Mouse (Mus musculus) hindbrain, embryonic 14.5 days (tissue): ENCODE measurements around the gene Lgalsl. TPM values are rescaled to one million over a fixed set of nuclear protein-coding genes. Genes with fewer than 3 reads are reported as not detected.

Experiments
- ATAC-seq: fragments of 200-750 bp; cut with Nextera tagmentation; 2 replicates; pipeline ENCODE4 v1.8.0; 2017; ENCODE audit warnings: moderate number of reproducible peaks, mild to moderate bottlenecking, moderate TSS enrichment, moderate library complexity; ENCODE audit not compliant: low FRiP score
- DNase-seq: peaks from one replicate; pipeline ENCODE4 v3.0.0-alpha.2; 2015; ENCODE audit warnings: low spot score
- H3K27ac ChIP-seq: fragments of 300-500 bp; sonication (generic); 2 replicates; pipeline ENCODE4 v1.5.1; 2014; ENCODE audit warnings: mild to moderate bottlenecking, moderate library complexity
- H3K27me3 ChIP-seq: fragments of 300-500 bp; sonication (generic); 2 replicates; pipeline ENCODE4 v1.6.1; 2014; ENCODE audit warnings: mild to moderate bottlenecking, low read length, mixed read lengths; ENCODE audit not compliant: control insufficient read depth, insufficient read depth
- H3K36me3 ChIP-seq: fragments of 300-500 bp; sonication (generic); replicated peaks from 2 replicates; pipeline ENCODE4 v1.6.1; 2014; ENCODE audit not compliant: control insufficient read depth, insufficient read depth
- H3K4me1 ChIP-seq: fragments of 300-500 bp; sonication (generic); replicated peaks from 2 replicates; pipeline ENCODE4 v1.6.1; 2014; ENCODE audit warnings: antibody characterized with exemption, low read length, mixed read lengths; ENCODE audit not compliant: control insufficient read depth, insufficient read depth
- H3K4me2 ChIP-seq: fragments of 300-500 bp; sonication (generic); replicated peaks from 2 replicates; pipeline ENCODE4 v1.6.1; 2014; ENCODE audit warnings: mild to moderate bottlenecking, moderate library complexity
- H3K4me3 ChIP-seq: fragments of 300-500 bp; sonication (generic); replicated peaks from 2 replicates; pipeline ENCODE4 v1.5.1; 2014; ENCODE audit warnings: mild to moderate bottlenecking, low read length
- H3K9ac ChIP-seq: fragments of 300-500 bp; sonication (generic); 2 replicates; pipeline ENCODE4 v1.6.1; 2014
- H3K9me3 ChIP-seq: fragments of 300-500 bp; sonication (generic); 2 replicates; pipeline ENCODE4 v1.6.1; 2016; ENCODE audit warnings: low read length; ENCODE audit not compliant: control insufficient read depth
- WGBS: fragments of 180-500 bp; shearing (Covaris S2); extraction: QIAGEN DNeasy Blood & Tissue Kit; methylation state at CpG from one replicate; pipeline ENCODE4 v1.1.7; 2014; 5-methylcytosine and 5-hydroxymethylcytosine counted together
- polyA plus RNA-seq: library from polyadenylated mRNA; unstranded; fragments of >200 nt; fragmentation: Nextera tagmentation; extraction: Ambion mirVana; gene quantifications from 2 replicates; pipeline ENCODE4 v1.2.1, GENCODE M21; 2014

The Lgalsl gene
- polyA plus RNA-seq, 1 experiment from 2014 or later = 62.6 TPM

DNA sequence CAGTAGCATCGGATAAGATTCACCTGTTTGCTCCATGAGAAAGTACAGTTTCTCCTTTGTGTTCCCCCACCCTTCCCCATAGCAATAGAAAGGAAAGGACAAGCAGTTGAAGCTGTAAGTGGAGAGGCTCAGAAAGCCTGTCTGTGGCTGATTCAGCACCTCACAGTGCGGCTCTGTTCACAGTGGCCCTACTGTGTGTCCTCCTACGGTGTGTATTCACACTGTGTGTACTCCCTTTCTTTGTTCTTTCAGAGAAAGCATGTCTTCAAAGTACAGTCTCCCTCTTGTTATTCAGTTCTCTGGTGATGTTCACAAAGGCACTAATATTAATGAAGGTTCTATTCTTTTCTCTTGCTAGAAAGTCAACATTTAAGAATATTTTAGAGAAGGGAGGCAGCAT is 38.2 kb downstream of the Lgalsl start:
- no peak overlapping the region for H3K9ac ChIP-seq
- no peaks in the 10 kb centered on the region for H3K9me3 ChIP-seq
- H3K4me1 ChIP-seq = no peaks in the 10 kb centered on the region
- no peak overlapping the region for H3K4me2 ChIP-seq
- H3K36me3 ChIP-seq = no peaks in the 10 kb centered on the region
- no peaks in the 10 kb centered on the region for H3K27me3 ChIP-seq
- no peak overlapping the region for H3K4me3 ChIP-seq
- H3K27ac ChIP-seq = no peak overlapping the region
- ATAC-seq (no peak), DNase-seq (no peak)
- 80% methylated on average over 3 of the region's 3 CpGs for WGBS

- no peak overlapping the region for H3K9ac ChIP-seq
- no peaks in the 10 kb centered on the region for H3K27me3 ChIP-seq
- no peaks in the 10 kb centered on the region for H3K4me1 ChIP-seq
- no peak overlapping the region for H3K4me2 ChIP-seq
- 80% methylated on average over 2 of the region's 2 CpGs for WGBS
- DNase-seq (no peak), ATAC-seq (no peak)
- no peaks in the 10 kb centered on the region for H3K36me3 ChIP-seq
- H3K9me3 ChIP-seq = no peaks in the 10 kb centered on the region
- H3K27ac ChIP-seq = no peak overlapping the region
- H3K4me3 ChIP-seq = no peak overlapping the region
These were observed 39.5 kb downstream of the Lgalsl start for GRCm38 (mm10) chr11:20791334-20791733.

- ATAC-seq = no peak
These were observed 41.8 kb downstream of the Lgalsl start for GRCm38 (mm10) chr11:20789015-20789414.

GRCm38 (mm10) chr11:20788070-20788469 is 42.8 kb downstream of the Lgalsl start:
- 86% methylated on average over 3 of the region's 3 CpGs for WGBS
- no peak for ATAC-seq
- no peaks in the 10 kb centered on the region for H3K4me1 ChIP-seq
- H3K9ac ChIP-seq = no peak overlapping the region
- no peaks in the 10 kb centered on the region for H3K36me3 ChIP-seq
- no peak for DNase-seq
- H3K27me3 ChIP-seq = no peaks in the 10 kb centered on the region
- no peak overlapping the region for H3K4me3 ChIP-seq
- no peak overlapping the region for H3K4me2 ChIP-seq
- H3K9me3 ChIP-seq = no peaks in the 10 kb centered on the region
- H3K27ac ChIP-seq = no peak overlapping the region

More at GRCm38 (mm10) chr11:20789015-20789414, 41.8 kb downstream of the Lgalsl start:
- H3K36me3 ChIP-seq = no peaks in the 10 kb centered on the region
- no peaks in the 10 kb centered on the region for H3K27me3 ChIP-seq
- H3K4me1 ChIP-seq = no peaks in the 10 kb centered on the region
- H3K9me3 ChIP-seq = no peaks in the 10 kb centered on the region
- H3K9ac ChIP-seq = no peak overlapping the region
- no peak overlapping the region for H3K4me2 ChIP-seq
- DNase-seq = no peak
- WGBS = 73% methylated on average over 1 of the region's 1 CpGs
- H3K27ac ChIP-seq = no peak overlapping the region
- no peak overlapping the region for H3K4me3 ChIP-seq

GRCm38 (mm10) chr11:20786191-20786590 is 44.7 kb downstream of the Lgalsl start:
- DNase-seq (no peak), ATAC-seq (no peak)
- Histone ChIP-seq H3K27ac (no peak overlapping the region), H3K9me3 (no peaks in the 10 kb centered on the region), H3K9ac (no peak overlapping the region), H3K4me3 (no peak overlapping the region), H3K4me2 (no peak overlapping the region), H3K36me3 (no peaks in the 10 kb centered on the region), H3K27me3 (no peaks in the 10 kb centered on the region), H3K4me1 (no peaks in the 10 kb centered on the region)
- 76% methylated on average over 2 of the region's 2 CpGs for WGBS

DNA sequence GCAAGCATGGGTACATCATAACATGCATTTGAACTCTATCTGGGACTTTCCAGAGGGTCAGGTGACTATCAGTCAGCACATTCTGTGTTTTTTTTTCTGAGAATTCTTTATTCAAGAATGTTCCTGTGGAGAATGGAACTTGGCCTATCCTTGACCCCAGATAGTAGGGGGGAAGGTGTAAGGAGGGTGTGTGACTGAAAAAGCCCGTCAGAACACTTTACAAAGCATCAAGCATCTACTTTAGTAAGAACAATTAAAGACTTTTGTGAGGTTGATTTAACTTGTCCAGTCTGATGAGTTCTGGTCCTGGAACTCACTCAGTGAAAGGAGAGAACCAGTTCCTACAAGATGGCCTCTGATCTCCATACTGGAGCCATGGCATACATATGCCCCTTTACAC is 45.7 kb downstream of the Lgalsl start:
- no peaks in the 10 kb centered on the region for H3K9me3 ChIP-seq
- no peaks in the 10 kb centered on the region for H3K27me3 ChIP-seq
- WGBS = 93% methylated on average over 1 of the region's 1 CpGs
- ATAC-seq = no peak
- no peak overlapping the region for H3K27ac ChIP-seq
- no peak overlapping the region for H3K4me2 ChIP-seq
- H3K4me1 ChIP-seq = no peaks in the 10 kb centered on the region
- H3K36me3 ChIP-seq = no peaks in the 10 kb centered on the region
- H3K4me3 ChIP-seq = no peak overlapping the region
- no peak overlapping the region for H3K9ac ChIP-seq
- no peak for DNase-seq

DNA sequence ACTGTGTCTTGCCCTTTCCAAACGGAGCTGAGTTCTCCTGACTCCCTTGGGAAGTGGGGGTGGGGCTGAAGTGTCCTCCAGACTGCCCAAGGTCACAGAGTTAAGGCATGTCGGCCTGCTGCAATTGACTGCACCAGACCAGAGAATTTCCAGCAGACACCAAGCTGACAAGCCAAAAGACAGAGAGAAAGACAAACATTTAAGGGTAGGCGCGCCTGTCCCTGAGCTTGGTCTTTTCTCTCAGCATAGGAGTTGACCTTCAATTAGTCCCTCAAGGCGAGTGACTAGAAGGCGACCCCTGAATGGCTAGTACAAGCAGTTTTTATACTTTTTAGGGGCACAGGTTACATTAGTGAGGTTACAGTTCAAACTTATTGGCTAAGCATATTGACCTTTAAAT is 46.1 kb downstream of the Lgalsl start:
- Histone ChIP-seq H3K27ac (no peak overlapping the region), H3K4me2 (no peak overlapping the region), H3K9me3 (no peaks in the 10 kb centered on the region), H3K4me3 (no peak overlapping the region), H3K36me3 (no peaks in the 10 kb centered on the region), H3K27me3 (no peaks in the 10 kb centered on the region), H3K9ac (no peak overlapping the region), H3K4me1 (no peaks in the 10 kb centered on the region)
- ATAC-seq (no peak), DNase-seq (no peak)
- WGBS = 89% methylated on average over 6 of the region's 6 CpGs

DNA sequence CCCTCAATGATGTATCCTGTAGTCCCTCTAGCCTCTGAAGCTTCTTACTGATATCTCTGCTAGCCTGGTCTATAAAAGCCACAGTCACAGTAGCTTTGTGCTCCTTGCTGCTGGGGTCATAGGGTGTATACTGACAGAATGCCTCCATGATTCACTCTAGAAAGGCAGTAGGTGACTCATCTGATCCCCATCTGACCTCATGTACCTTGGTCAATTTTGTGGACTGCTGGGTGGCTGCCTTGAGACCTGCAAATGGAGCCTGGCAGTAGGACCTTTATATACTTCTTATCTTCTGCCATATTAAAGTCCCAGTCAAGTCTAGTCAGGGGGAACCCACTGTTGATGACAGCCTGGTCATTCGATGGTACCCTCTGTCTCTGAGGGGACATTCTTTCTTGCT is 47.4 kb downstream of the Lgalsl start:
- DNase-seq (no peak), ATAC-seq (no peak)
- no peaks in the 10 kb centered on the region for H3K36me3 ChIP-seq
- 95% methylated on average over 1 of the region's 1 CpGs for WGBS
- no peaks in the 10 kb centered on the region for H3K9me3 ChIP-seq
- H3K9ac ChIP-seq = no peak overlapping the region
- H3K27me3 ChIP-seq = no peaks in the 10 kb centered on the region
- H3K4me3 ChIP-seq = no peak overlapping the region
- no peak overlapping the region for H3K4me2 ChIP-seq
- no peak overlapping the region for H3K27ac ChIP-seq
- no peaks in the 10 kb centered on the region for H3K4me1 ChIP-seq

GRCm38 (mm10) chr11:20782620-20783019 is 48.2 kb downstream of the Lgalsl start:
- H3K4me2 ChIP-seq = no peak overlapping the region
- no peaks in the 10 kb centered on the region for H3K9me3 ChIP-seq
- DNase-seq (no peak), ATAC-seq (no peak)
- WGBS = 70% methylated on average over 2 of the region's 2 CpGs
- no peak overlapping the region for H3K27ac ChIP-seq
- H3K27me3 ChIP-seq = no peaks in the 10 kb centered on the region
- no peaks in the 10 kb centered on the region for H3K4me1 ChIP-seq
- H3K9ac ChIP-seq = no peak overlapping the region
- no peak overlapping the region for H3K4me3 ChIP-seq
- no peaks in the 10 kb centered on the region for H3K36me3 ChIP-seq

DNA sequence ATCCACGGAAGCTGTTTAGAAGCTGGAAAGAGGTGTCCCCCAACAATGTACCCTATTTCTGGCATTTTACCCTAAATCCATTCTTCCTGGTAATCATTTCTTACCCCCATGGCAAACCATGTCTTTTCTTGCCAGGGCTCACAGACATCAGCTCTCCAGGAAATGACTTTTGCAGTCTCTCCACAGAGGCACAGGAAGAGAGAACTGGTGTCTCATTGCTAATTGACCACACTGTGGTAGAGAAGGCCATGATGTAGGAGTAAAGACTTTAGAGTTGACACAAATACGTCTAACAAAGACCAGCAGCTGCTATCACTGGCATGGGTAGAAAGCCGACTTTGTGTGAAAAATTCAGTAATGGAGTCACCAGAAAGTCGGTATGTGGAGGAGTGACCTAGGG is 50.5 kb downstream of the Lgalsl start:
- H3K4me3 ChIP-seq = no peak overlapping the region
- no peaks in the 10 kb centered on the region for H3K9me3 ChIP-seq
- H3K9ac ChIP-seq = no peak overlapping the region
- no peak overlapping the region for H3K4me2 ChIP-seq
- H3K36me3 ChIP-seq = no peaks in the 10 kb centered on the region
- no peaks in the 10 kb centered on the region for H3K27me3 ChIP-seq
- no peaks in the 10 kb centered on the region for H3K4me1 ChIP-seq
- DNase-seq = no peak
- no peak for ATAC-seq
- 84% methylated on average over 4 of the region's 4 CpGs for WGBS
- H3K27ac ChIP-seq = no peak overlapping the region
